Mouse (Mus musculus) testis, adult 2 months (tissue): ENCODE data around the gene Pias3.

Source experiments
- CTCF ChIP-seq: fragments of 200-500 bp; IDR thresholded peaks from 2 replicates; pipeline ENCODE4 v1.5.1; 2012; ENCODE audit warnings: low read depth, mild to moderate bottlenecking, inconsistent platforms, low read length, moderate library complexity; ENCODE audit not compliant: control insufficient read depth, insufficient read depth, insufficient replicate concordance
- POLR2A ChIP-seq: fragments of 200-500 bp; IDR thresholded peaks from 2 replicates; pipeline ENCODE4 v1.6.1; 2012; ENCODE audit warnings: low read depth, mild to moderate bottlenecking, inconsistent platforms, low read length, moderate library complexity; ENCODE audit not compliant: control insufficient read depth

- no peak for TF ChIP-seq CTCF
- no peak for TF ChIP-seq POLR2A
Measured at GRCm38 (mm10) chr3:96673514-96673913, 22.7 kb upstream of the Pias3 start.
